26 mouse cellular contexts compared by ENCODE assay signal in genomic region chr2:41080531-41080930, GRCm38 (mm10).
A peak's percentile ranks its signal among the peaks of the same experiment; 100 is the strongest.
DNase-seq lines count a peak whose midpoint lies in the region; ATAC-seq and TF ChIP-seq lines count a peak whose summit lies in the region.
"Had no signal": no experiment of that assay in that cellular context is flagged by ENCODE, and none has a peak within 500 bp of the region (broad histone marks: within the 10 kb centered on the region; RNA-seq: fewer than 3 reads in every experiment).

No protein-coding gene starts in this region.

- H3K27me3 ChIP-seq in cerebellum, adult 2 months (ENCODE audit: control insufficient read depth, insufficient read depth, low read length), result no peaks in the 10 kb centered on the region
- H3K27me3 ChIP-seq in hindbrain, postnatal 0 days (ENCODE audit: insufficient read depth, low read length), result no peaks in the 10 kb centered on the region
- no peaks in the 10 kb centered on the region for H3K27me3 ChIP-seq in hindbrain, embryonic 10.5 days (ENCODE audit: insufficient read depth, poor library complexity, severe bottlenecking)
- H3K27me3 ChIP-seq: embryonic facial prominence, embryonic 13.5 days; forebrain, embryonic 15.5 days; heart, embryonic 15.5 days; liver, embryonic 12.5 days; megakaryocyte, embryonic 14.5 days; neural tube, embryonic 15.5 days had no signal

- no peak for TF ChIP-seq POLR2A in cerebellum, adult 2 months (IDR thresholded peaks at IDR 0.05; ENCODE audit: borderline replicate concordance, insufficient read depth, low read length)
- no peak for TF ChIP-seq POLR2A in brain, embryonic 14.5 days (IDR thresholded peaks at IDR 0.05; ENCODE audit: borderline replicate concordance, extremely low read depth, insufficient read depth, insufficient read length, poor library complexity, severe bottlenecking)

- H3K4me2 ChIP-seq in hindbrain, postnatal 0 days (ENCODE audit: low read depth, low read length), result no peak overlapping the region
- H3K4me2 ChIP-seq: embryonic facial prominence, embryonic 13.5 days; forebrain, embryonic 15.5 days; heart, embryonic 15.5 days; liver, embryonic 12.5 days; neural tube, embryonic 15.5 days had no signal

- no peaks in the 10 kb centered on the region for H3K36me3 ChIP-seq in hindbrain, postnatal 0 days (ENCODE audit: insufficient read depth, low read length)
- H3K36me3 ChIP-seq in hindbrain, embryonic 10.5 days, result no peaks in the 10 kb centered on the region
- H3K36me3 ChIP-seq: embryonic facial prominence, embryonic 13.5 days; forebrain, embryonic 10.5 days; forebrain, embryonic 15.5 days; G1E; heart, embryonic 10.5 days; heart, embryonic 15.5 days; liver, embryonic 12.5 days; neural tube, embryonic 15.5 days had no signal

- 0 out of 2 replicates have a peak, but pooled peaks cover 2% of the 10 kb centered on the region for H3K9me3 ChIP-seq in hindbrain, postnatal 0 days (ENCODE audit: low read length)
- no peaks in the 10 kb centered on the region for H3K9me3 ChIP-seq in hindbrain, embryonic 10.5 days
- H3K9me3 ChIP-seq: forebrain, embryonic 10.5 days; heart, embryonic 10.5 days; heart, embryonic 15.5 days; liver, embryonic 12.5 days; megakaryocyte, embryonic 14.5 days; neural tube, embryonic 15.5 days had no signal

- H3K27ac ChIP-seq in cerebellum, adult 2 months (ENCODE audit: insufficient read depth, low read length), result no peak overlapping the region
- H3K27ac ChIP-seq in hindbrain, postnatal 0 days, result no peak overlapping the region
- H3K27ac ChIP-seq in hindbrain, embryonic 10.5 days, result no peak overlapping the region
- H3K27ac ChIP-seq: embryonic facial prominence, embryonic 13.5 days; forebrain, embryonic 10.5 days; forebrain, embryonic 15.5 days; heart, embryonic 10.5 days; heart, embryonic 15.5 days; left cerebral cortex, adult 2 months; liver, embryonic 12.5 days; neural tube, embryonic 15.5 days had no signal

- no peak overlapping the region for H3K4me3 ChIP-seq in cerebellum, adult 2 months (replicated peaks; ENCODE audit: insufficient read depth, low read depth, low read length)
- no peak overlapping the region for H3K4me3 ChIP-seq in hindbrain, postnatal 0 days (ENCODE audit: low read length)
- no peak overlapping the region for H3K4me3 ChIP-seq in hindbrain, embryonic 10.5 days
- H3K4me3 ChIP-seq: embryonic facial prominence, embryonic 13.5 days; forebrain, embryonic 10.5 days; forebrain, embryonic 15.5 days; heart, embryonic 10.5 days; heart, embryonic 15.5 days; left cerebral cortex, adult 2 months; liver, embryonic 12.5 days; megakaryocyte, embryonic 14.5 days; neural tube, embryonic 15.5 days had no signal

- ATAC-seq in hindbrain, postnatal 0 days, result peak; percentile 66; the same call in 1 of the 2 replicates
- ATAC-seq: forebrain, embryonic 15.5 days; intestine, postnatal 0 days; liver, embryonic 12.5 days; liver, postnatal 0 days had no signal

- H3K4me1 ChIP-seq in cerebellum, adult 2 months (ENCODE audit: control insufficient read depth, insufficient read depth, low read length), result no peaks in the 10 kb centered on the region
- H3K4me1 ChIP-seq in hindbrain, postnatal 0 days (ENCODE audit: insufficient read depth, low read length), result no peaks in the 10 kb centered on the region
- H3K4me1 ChIP-seq in hindbrain, embryonic 10.5 days (replicated peaks), result no peaks in the 10 kb centered on the region
- H3K4me1 ChIP-seq: embryonic facial prominence, embryonic 13.5 days; forebrain, embryonic 10.5 days; forebrain, embryonic 15.5 days; heart, embryonic 10.5 days; heart, embryonic 15.5 days; liver, embryonic 12.5 days; megakaryocyte, embryonic 14.5 days; neural tube, embryonic 15.5 days had no signal

- no peak overlapping the region for H3K9ac ChIP-seq in hindbrain, postnatal 0 days (replicated peaks; ENCODE audit: low read length)
- H3K9ac ChIP-seq: embryonic facial prominence, embryonic 13.5 days; forebrain, embryonic 15.5 days; heart, embryonic 15.5 days; liver, embryonic 12.5 days; liver, postnatal 0 days; neural tube, embryonic 15.5 days had no signal

- peak; percentile 24 to 29 for DNase-seq in cerebellum, adult 2 months
- no peak for DNase-seq in cerebellum, adult 11 months
- DNase-seq in hindbrain, postnatal 0 days (ENCODE audit: low spot score), result peak; percentile 39
- DNase-seq in hindbrain, embryonic 10.5 days (ENCODE audit: low spot score), result no peak
- peak; percentile 35 for DNase-seq in brain, embryonic 14.5 days (ENCODE audit: low read depth)
- peak; percentile 88 to 89 for DNase-seq in cerebellum, postnatal 14 days
- no peak for DNase-seq in ovary, postnatal 10 days (ENCODE audit: low spot score)
- DNase-seq in lung, postnatal 10 days, result no peak
- DNase-seq: adrenal gland, adult 8-10 months; gastrocnemius, postnatal 25 days; heart, adult 11 months; liver, postnatal 0 days; lung, postnatal 4 days; spleen, adult 18-20 months; thymus, postnatal 14 days had no signal

- WGBS in cerebellum, adult 2 months, result 33% methylated on average over 1 of the region's 1 CpGs
- 71% methylated on average over 1 of the region's 1 CpGs for WGBS in hindbrain, postnatal 0 days
- 91% methylated on average over 1 of the region's 1 CpGs for WGBS in hindbrain, embryonic 10.5 days

- no peak for TF ChIP-seq CTCF in cerebellum, adult 2 months (IDR thresholded peaks at IDR 0.05; ENCODE audit: borderline replicate concordance, insufficient read depth, low read depth, low read length)
- no peak for TF ChIP-seq CTCF in hindbrain, postnatal 0 days (IDR thresholded peaks at IDR 0.05; ENCODE audit: low read depth)
- TF ChIP-seq CTCF in brain, embryonic 14.5 days (IDR thresholded peaks at IDR 0.05; ENCODE audit: borderline replicate concordance, extremely low read depth, insufficient read depth, insufficient read length), result no peak

Comparison
In these comparisons a context has a peak if more than half of its experiments do, and no peak if none do; other contexts are left out.
1. DNase-seq: peak in cerebellum, adult 2 months (2 of 2), hindbrain, postnatal 0 days (single experiment), brain, embryonic 14.5 days (single experiment) and cerebellum, postnatal 14 days (2 of 2); none in cerebellum, adult 11 months (single experiment), hindbrain, embryonic 10.5 days (single experiment), ovary, postnatal 10 days (single experiment) and lung, postnatal 10 days (single experiment).